Mouse (Mus musculus): Measurements from ENCODE around the gene Atp2b2.
"Not testable (repeated sequence)": the region's sequence is repeated elsewhere in the genome, so short reads cannot be mapped to it uniquely, and the experiment has no call there.

DNA sequence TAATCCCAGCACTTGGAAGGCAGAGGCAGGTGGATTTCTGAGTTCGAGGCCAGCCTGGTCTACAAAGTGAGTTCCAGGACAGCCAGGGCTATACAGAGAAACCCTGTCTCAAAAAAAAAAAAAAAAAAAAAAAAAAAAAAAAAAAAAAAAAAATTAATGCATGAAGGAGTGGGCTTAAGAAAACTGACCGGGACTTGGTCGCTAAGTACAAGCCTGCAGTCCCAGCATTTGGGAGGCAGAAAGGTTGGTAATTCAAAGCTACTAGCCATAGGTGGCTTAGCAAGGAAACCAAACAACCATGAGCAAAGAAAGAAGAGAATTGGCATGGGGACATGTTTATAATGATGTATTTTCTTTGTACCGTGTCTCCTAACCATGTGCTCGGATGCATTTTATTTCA lies 329.0 kb downstream of the Atp2b2 start:
- not testable (repeated sequence) for TF ChIP-seq POLR2A (IDR thresholded peaks at IDR 0.05; ENCODE audit: low read depth, low read length); CTCF (IDR thresholded peaks at IDR 0.05; ENCODE audit: extremely low read depth, insufficient read depth, insufficient read length, insufficient replicate concordance)
